Mouse (Mus musculus) ES-Bruce4 (cell line): Measurements from ENCODE around the gene Abhd12.

Source experiments
- CTCF ChIP-seq: IDR thresholded peaks from one replicate; pipeline ENCODE4 v1.8.1; 2011; ENCODE audit warnings: low read depth, low read length
- EP300 ChIP-seq: IDR thresholded peaks from 2 replicates; pipeline ENCODE4 v1.6.1; 2011; ENCODE audit warnings: low read depth, low read length; ENCODE audit not compliant: insufficient read depth

- no peak for TF ChIP-seq EP300
- no peak for TF ChIP-seq CTCF
Measured at GRCm38 (mm10) chr2:150834616-150835015, 69.9 kb downstream of the Abhd12 start.
